In genomic region chr3:21840751-21841488, GRCm38 (mm10) we compare ENCODE assay signal across 8 mouse cellular contexts.
DNase-seq lines count a peak whose midpoint lies in the region; ATAC-seq lines count a peak whose summit lies in the region.
"Had no signal": no experiment of that assay in that cellular context is flagged by ENCODE, and none has a peak within 500 bp of the region (broad histone marks: within the 10 kb centered on the region; RNA-seq: fewer than 3 reads in every experiment).

No protein-coding gene starts in this region.

- DNase-seq in layer of hippocampus, adult 9-11 months = peak; percentile 18
- no peak for DNase-seq in layer of hippocampus, adult 18-20 months (ENCODE audit: low spot score in 2 of 2)
- peak; percentile 36 for DNase-seq in Muller cell, postnatal 12 days (ENCODE audit: inconsistent ontology term)
- DNase-seq in frontal cortex, postnatal 14 days (ENCODE audit: low spot score in 2 of 2) = no peak
- no peak for DNase-seq in left cerebral cortex, postnatal 25 days (ENCODE audit: low spot score in 2 of 2)
- DNase-seq: thymus, postnatal 4 days had no signal

- peak; percentile 32 for ATAC-seq in CD4-positive, CD25-positive, alpha-beta regulatory T cell, adult 4 months
- peak; percentile 75 to 81 for ATAC-seq in hematopoietic stem cell, adult 5-6 weeks (replicated peaks in 1 of 2; ENCODE audit: insufficient read depth in 1 of 2, low FRiP score in 2 of 2, low TSS enrichment in 1 of 2, low read depth in 1 of 2, poor library complexity in 2 of 2, severe bottlenecking in 2 of 2)

- intact Hi-C loops in left cerebral cortex, postnatal 25 days (cut with DNase I) = no loop called here

Comparison
In these comparisons a context has a peak if more than half of its experiments do, and no peak if none do; other contexts are left out.
1. DNase-seq: peak in layer of hippocampus, adult 9-11 months (single experiment) and Muller cell, postnatal 12 days (single experiment); none in layer of hippocampus, adult 18-20 months (0 of 2), frontal cortex, postnatal 14 days (0 of 2) and left cerebral cortex, postnatal 25 days (0 of 2).